ENCODE assay signal across 8 mouse cellular contexts in the genomic region with DNA sequence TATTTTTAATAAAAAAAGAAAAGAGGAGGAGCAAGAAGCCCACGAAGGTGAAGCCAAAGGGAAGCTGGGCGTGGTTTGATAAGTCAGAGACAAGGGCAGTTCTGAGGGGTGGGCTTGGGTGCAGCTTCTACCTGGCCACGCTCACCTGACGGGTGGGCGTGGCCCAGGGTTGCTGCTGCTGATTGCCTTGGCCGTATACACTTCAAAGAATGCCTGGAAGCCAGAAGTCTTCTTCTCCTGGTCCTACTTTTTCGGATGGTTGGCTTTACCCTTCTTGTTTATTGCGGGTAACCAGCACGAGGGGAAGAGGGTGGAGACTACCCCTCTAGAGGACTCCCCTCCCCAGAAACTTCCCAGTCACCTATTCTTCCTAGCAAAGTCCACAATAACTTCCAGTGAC. TPM values are rescaled to one million over a fixed set of nuclear protein-coding genes. Genes with fewer than 3 reads are reported as not detected.
DNase-seq lines count a peak whose midpoint lies in the region; ATAC-seq and TF ChIP-seq lines count a peak whose summit lies in the region.

No protein-coding gene starts in this region.

- H3K36me3 ChIP-seq in thymus, adult 2 months (ENCODE audit: control insufficient read depth, insufficient read depth, low read length), result no peaks in the 10 kb centered on the region
- no peaks in the 10 kb centered on the region for H3K36me3 ChIP-seq in liver, embryonic 13.5 days

- no peaks in the 10 kb centered on the region for H3K27me3 ChIP-seq in thymus, adult 2 months (ENCODE audit: control insufficient read depth, insufficient read depth, low read length)
- no peaks in the 10 kb centered on the region for H3K27me3 ChIP-seq in liver, embryonic 13.5 days

- TF ChIP-seq POLR2A in thymus, adult 2 months (IDR thresholded peaks at IDR 0.05; ENCODE audit: control insufficient read depth, extremely low read depth, insufficient read depth, low read length, poor library complexity), result no peak

- peak overlapping the region; percentile 74 for H3K4me3 ChIP-seq in thymus, adult 2 months (ENCODE audit: control insufficient read depth, insufficient read depth, low read length)
- peak overlapping the region; percentile 75 for H3K4me3 ChIP-seq in liver, embryonic 13.5 days (replicated peaks)

- H3K4me1 ChIP-seq in thymus, adult 2 months (replicated peaks; ENCODE audit: control insufficient read depth, insufficient read depth, low read length), result peaks cover 24% of the 10 kb centered on the region
- H3K4me1 ChIP-seq in liver, embryonic 13.5 days (replicated peaks), result peaks cover 54% of the 10 kb centered on the region

- no peak for ATAC-seq in liver, embryonic 13.5 days (ENCODE audit: low read depth)

- peak overlapping the region; percentile 97 for H3K4me2 ChIP-seq in liver, embryonic 13.5 days

- 7% methylated on average over 9 of the region's 9 CpGs for WGBS in thymus, adult 2 months
- WGBS in liver, embryonic 13.5 days (ENCODE audit: insufficient replicate concordance), result 5% methylated on average over 9 of the region's 9 CpGs

- peak; percentile 46 for DNase-seq in cerebellum, adult 9-11 months
- DNase-seq in cerebellum, postnatal 4 days (ENCODE audit: low spot score in 2 of 2), result no peak
- no peak for DNase-seq in thymus, adult 2 months
- no peak for DNase-seq in thymus, adult 18-20 months
- no peak for DNase-seq in liver, embryonic 13.5 days
- no peak for DNase-seq in right cerebral cortex, adult 2 months (ENCODE audit: low spot score in 2 of 2)
- no peak for DNase-seq in Muller cell, postnatal 12 days (ENCODE audit: inconsistent ontology term)
- no peak for DNase-seq in embryo, embryonic 10 days (ENCODE audit: low spot score)

- no peaks in the 10 kb centered on the region for H3K9me3 ChIP-seq in liver, embryonic 13.5 days (replicated peaks)

- TF ChIP-seq CTCF in thymus, adult 2 months (IDR thresholded peaks at IDR 0.05; ENCODE audit: borderline replicate concordance, control insufficient read depth, extremely low read depth, insufficient read depth, low read length, poor library complexity), result no peak

- H3K27ac ChIP-seq in thymus, adult 2 months (ENCODE audit: control insufficient read depth, insufficient read depth, low read length), result no peak overlapping the region; the same call in 1 of the 2 replicates
- H3K27ac ChIP-seq in liver, embryonic 13.5 days, result peak overlapping the region; percentile 89

- peak overlapping the region; percentile 77 for H3K9ac ChIP-seq in liver, embryonic 13.5 days

RNA-seq across cellular contexts. Expression of a gene that starts 1.2 kb away (rescaled TPM):
- 61.4 and 79.7 TPM in 2 replicates for polyA plus RNA-seq in thymus, adult 2 months (2012; rRNA removed)
- 241 and 252 TPM in 2 replicates for polyA plus RNA-seq in liver, embryonic 13.5 days (2015; fragmentation: Nextera tagmentation; extraction: Ambion mirVana)

RNA-seq across cellular contexts. Expression of a gene that starts 1.2 kb away (rescaled TPM):
- 0.59 and 1.8 TPM in 2 replicates for polyA plus RNA-seq in thymus, adult 2 months (2012; rRNA removed)
- polyA plus RNA-seq in liver, embryonic 13.5 days (2015; fragmentation: Nextera tagmentation; extraction: Ambion mirVana), result not detected in 2 replicates

RNA-seq across cellular contexts. Expression of a gene that starts 2.1 kb away (rescaled TPM):
- polyA plus RNA-seq in thymus, adult 2 months (2012; rRNA removed), result not detected in 2 replicates
- polyA plus RNA-seq in liver, embryonic 13.5 days (2015; fragmentation: Nextera tagmentation; extraction: Ambion mirVana), result not detected in 2 replicates

RNA-seq across cellular contexts. Expression of a gene that starts 5.8 kb away (rescaled TPM):
- 57.9 and 69.4 TPM in 2 replicates for polyA plus RNA-seq in thymus, adult 2 months (2012; rRNA removed)
- 7.1 and 9.6 TPM in 2 replicates for polyA plus RNA-seq in liver, embryonic 13.5 days (2015; fragmentation: Nextera tagmentation; extraction: Ambion mirVana)

RNA-seq across cellular contexts. Expression of a gene that starts 15.2 kb away (rescaled TPM):
- 0.04 TPM in 1 of 2 replicates, not detected in the other for polyA plus RNA-seq in thymus, adult 2 months (2012; rRNA removed)
- polyA plus RNA-seq in liver, embryonic 13.5 days (2015; fragmentation: Nextera tagmentation; extraction: Ambion mirVana), result not detected in 2 replicates
